Mouse (Mus musculus) forebrain, embryonic 12.5 days (tissue): ENCODE data around the gene Nr2f1. TPM values are rescaled to one million over a fixed set of nuclear protein-coding genes. Genes with fewer than 3 reads are reported as not detected.
A peak's percentile ranks its signal among the peaks of the same experiment; 100 is the strongest.

ENCODE experiments used
- ATAC-seq: fragments of 200-750 bp; cut with Nextera tagmentation; 2 replicates; pipeline ENCODE4 v1.8.0; 2017; ENCODE audit warnings: moderate TSS enrichment; ENCODE audit not compliant: low FRiP score
- H3K27ac ChIP-seq: fragments of 300-500 bp; sonication (generic); 2 replicates; pipeline ENCODE4 v1.5.1; 2016; ENCODE audit warnings: mild to moderate bottlenecking
- H3K27me3 ChIP-seq: fragments of 300-500 bp; sonication (generic); 2 replicates; pipeline ENCODE4 v1.6.1; 2016; ENCODE audit warnings: mild to moderate bottlenecking
- H3K36me3 ChIP-seq: fragments of 300-500 bp; sonication (generic); replicated peaks from 2 replicates; pipeline ENCODE4 v1.6.1; 2016; ENCODE audit warnings: mild to moderate bottlenecking
- H3K4me1 ChIP-seq: fragments of 300-500 bp; sonication (generic); 2 replicates; pipeline ENCODE4 v1.6.1; 2016
- H3K4me2 ChIP-seq: fragments of 300-500 bp; sonication (generic); 2 replicates; pipeline ENCODE4 v1.6.1; 2016; ENCODE audit warnings: mild to moderate bottlenecking, moderate library complexity
- H3K4me3 ChIP-seq: fragments of 300-500 bp; sonication (generic); replicated peaks from 2 replicates; pipeline ENCODE4 v1.5.1; 2016; ENCODE audit warnings: mild to moderate bottlenecking
- H3K9ac ChIP-seq: fragments of 300-500 bp; sonication (generic); 2 replicates; pipeline ENCODE4 v1.6.1; 2016; ENCODE audit warnings: mild to moderate bottlenecking
- H3K9me3 ChIP-seq: fragments of 300-500 bp; sonication (generic); 2 replicates; pipeline ENCODE4 v1.6.1; 2016
- WGBS: fragments of 180-500 bp; shearing (Covaris S2); methylation state at CpG from one replicate; pipeline ENCODE4 v1.1.7; 2016; 5-methylcytosine and 5-hydroxymethylcytosine counted together
- polyA plus RNA-seq: library from polyadenylated mRNA; unstranded; fragments of >200 nt; fragmentation: Nextera tagmentation; extraction: Ambion mirVana; gene quantifications from 2 replicates; pipeline ENCODE4 v1.2.1, GENCODE M21; 2016

Nr2f1 gene
- polyA plus RNA-seq, 1 experiment from 2014 or later, result 113 TPM

DNA sequence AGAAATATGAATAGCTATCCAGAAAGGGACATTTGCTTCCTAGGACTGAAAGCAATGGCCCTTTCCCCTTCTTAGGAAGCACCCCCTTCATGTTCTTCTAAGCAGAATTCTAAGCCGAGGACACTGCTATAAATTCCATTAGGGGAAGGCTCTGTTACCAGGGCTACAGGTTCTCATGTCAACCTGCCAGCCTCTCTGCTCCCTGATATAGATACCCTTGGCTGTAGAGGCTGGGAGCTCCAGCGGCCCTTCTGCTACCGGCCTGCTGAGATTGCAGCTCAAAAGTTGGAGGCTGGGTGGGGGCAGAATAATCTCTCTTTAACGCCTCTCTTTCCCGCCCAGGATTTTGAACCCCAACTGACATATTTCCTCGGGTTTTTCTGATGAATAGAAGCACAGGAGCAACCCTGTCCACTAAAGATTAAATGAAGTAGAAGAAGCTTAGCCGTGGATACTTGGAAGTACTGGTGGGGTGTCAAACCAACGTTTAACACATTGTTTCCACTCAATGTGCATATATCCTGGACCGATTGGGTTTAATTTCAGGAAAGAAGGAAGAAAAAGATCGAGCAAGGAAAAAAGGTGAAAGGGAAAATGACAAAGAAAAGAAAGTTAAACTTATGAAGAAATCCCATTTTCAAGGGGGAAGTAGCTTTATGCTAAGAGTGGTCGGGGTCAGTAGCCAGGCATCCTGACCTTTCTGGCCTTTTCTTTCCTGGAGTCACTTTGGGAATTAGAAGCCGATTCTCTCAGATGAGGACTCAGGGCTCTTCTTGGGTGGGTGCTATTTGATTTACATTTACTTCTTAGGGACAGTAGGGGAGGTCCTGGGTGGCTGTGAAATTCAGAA lies 8.5 kb upstream of the Nr2f1 start:
- H3K4me1 ChIP-seq, result peaks cover 77% of the 10 kb centered on the region
- H3K9me3 ChIP-seq, result no peaks in the 10 kb centered on the region
- peak overlapping the region; percentile 87 for H3K27ac ChIP-seq
- peak overlapping the region; percentile 72 for H3K4me2 ChIP-seq
- H3K4me3 ChIP-seq, result peak overlapping the region; percentile 7; the same call in 1 of the 2 replicates
- H3K27me3 ChIP-seq, result peaks cover 58% of the 10 kb centered on the region
- WGBS, result 3% methylated on average over 12 of the region's 12 CpGs
- ATAC-seq, result no peak
- peak overlapping the region; percentile 62; the same call in 1 of the 2 replicates for H3K9ac ChIP-seq
- no peaks in the 10 kb centered on the region for H3K36me3 ChIP-seq

GRCm38 (mm10) chr13:78206891-78207430 lies 7.4 kb upstream of the Nr2f1 start:
- no peaks in the 10 kb centered on the region for H3K36me3 ChIP-seq
- H3K27me3 ChIP-seq, result peaks cover 51% of the 10 kb centered on the region
- WGBS, result 7% methylated on average over 7 of the region's 7 CpGs
- peak overlapping the region; percentile 38 for H3K9ac ChIP-seq
- H3K4me2 ChIP-seq, result peak overlapping the region; percentile 72
- no peak for ATAC-seq
- peaks cover 71% of the 10 kb centered on the region for H3K4me1 ChIP-seq
- no peaks in the 10 kb centered on the region for H3K9me3 ChIP-seq
- peak overlapping the region; percentile 87 for H3K27ac ChIP-seq
- peak overlapping the region; percentile 19 for H3K4me3 ChIP-seq

DNA sequence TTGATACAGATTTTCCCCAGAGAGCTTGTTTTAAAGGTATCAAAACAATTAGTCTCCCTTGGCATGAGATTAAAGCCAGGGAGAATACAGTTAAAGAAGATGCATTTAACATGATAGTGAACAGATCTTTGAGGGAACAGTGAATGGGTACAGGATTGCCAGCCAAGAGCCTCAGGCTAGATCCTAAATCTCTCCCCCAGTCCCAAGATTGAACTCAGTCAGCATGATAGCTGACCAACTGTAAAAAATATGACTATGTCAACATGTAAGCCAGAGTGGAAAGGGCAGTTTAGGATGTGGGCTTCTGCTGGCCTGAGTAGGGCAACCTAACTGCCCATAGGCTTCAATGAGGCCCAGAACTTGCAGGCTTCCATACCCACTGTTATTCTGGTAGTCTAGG lies 5.9 kb upstream of the Nr2f1 start:
- peaks cover 56% of the 10 kb centered on the region for H3K4me1 ChIP-seq
- H3K4me3 ChIP-seq, result no peak overlapping the region; the same call in 1 of the 2 replicates
- peak overlapping the region; percentile 75 for H3K4me2 ChIP-seq
- H3K27me3 ChIP-seq, result peaks cover 36% of the 10 kb centered on the region
- H3K9ac ChIP-seq, result no peak overlapping the region
- no peak for ATAC-seq
- no peaks in the 10 kb centered on the region for H3K36me3 ChIP-seq
- no peaks in the 10 kb centered on the region for H3K9me3 ChIP-seq
- H3K27ac ChIP-seq, result peak overlapping the region; percentile 68

DNA sequence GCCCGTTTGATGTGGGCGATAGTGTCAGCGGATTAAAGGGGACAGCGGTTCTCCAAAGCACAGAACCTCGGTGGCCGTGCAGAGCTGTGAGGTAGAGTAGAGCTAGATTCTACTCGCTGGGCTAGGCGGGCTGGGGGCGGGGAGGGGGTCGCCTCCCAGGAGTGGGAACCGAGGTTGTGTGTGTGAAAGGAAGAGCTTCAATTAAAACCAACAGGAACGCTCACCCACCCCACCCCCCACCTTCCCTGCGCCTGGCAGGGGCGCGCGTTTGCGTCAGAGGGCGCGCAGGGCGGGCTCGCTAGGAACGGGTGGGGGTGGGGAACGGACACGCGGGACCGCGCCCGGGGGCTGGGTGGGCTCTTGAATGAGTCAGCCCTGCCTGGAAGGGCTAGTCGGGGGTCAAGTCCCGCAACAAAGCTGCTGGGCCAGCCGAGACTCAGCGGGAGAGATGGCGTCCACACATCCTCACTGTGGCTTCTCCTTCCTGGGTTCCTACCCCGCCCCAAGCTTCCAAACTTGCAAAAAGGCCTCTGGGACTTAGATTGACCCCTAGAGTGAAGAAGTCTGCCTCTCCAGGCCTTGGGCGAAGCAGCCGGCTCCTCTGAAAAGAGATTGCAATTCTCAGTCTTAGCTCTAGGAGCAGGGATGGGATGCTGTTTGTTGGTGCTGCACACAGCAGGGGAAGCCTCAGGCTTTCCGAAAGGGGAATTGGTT lies 3.9 kb upstream of the Nr2f1 start:
- H3K27me3 ChIP-seq, result peaks cover 25% of the 10 kb centered on the region
- H3K4me3 ChIP-seq, result peak overlapping the region; percentile 96
- H3K9ac ChIP-seq, result peak overlapping the region; percentile 94
- no peaks in the 10 kb centered on the region for H3K36me3 ChIP-seq
- ATAC-seq, result peak; percentile 67
- peaks cover 37% of the 10 kb centered on the region for H3K4me1 ChIP-seq
- no peaks in the 10 kb centered on the region for H3K9me3 ChIP-seq
- 0% methylated on average over 26 of the region's 37 CpGs for WGBS
- H3K27ac ChIP-seq, result peak overlapping the region; percentile 100
- H3K4me2 ChIP-seq, result peak overlapping the region; percentile 75

GRCm38 (mm10) chr13:78202574-78203347 lies 3.2 kb upstream of the Nr2f1 start:
- under 1% methylated on average over 45 of the region's 47 CpGs for WGBS
- no peaks in the 10 kb centered on the region for H3K36me3 ChIP-seq
- H3K9me3 ChIP-seq, result no peaks in the 10 kb centered on the region
- no peak; the same call in 1 of the 2 replicates for ATAC-seq
- peak overlapping the region; percentile 75 for H3K4me2 ChIP-seq
- H3K4me1 ChIP-seq, result peaks cover 30% of the 10 kb centered on the region
- H3K9ac ChIP-seq, result peak overlapping the region; percentile 94
- H3K4me3 ChIP-seq, result peak overlapping the region; percentile 96
- H3K27ac ChIP-seq, result peak overlapping the region; percentile 100
- peaks cover 19% of the 10 kb centered on the region for H3K27me3 ChIP-seq

DNA sequence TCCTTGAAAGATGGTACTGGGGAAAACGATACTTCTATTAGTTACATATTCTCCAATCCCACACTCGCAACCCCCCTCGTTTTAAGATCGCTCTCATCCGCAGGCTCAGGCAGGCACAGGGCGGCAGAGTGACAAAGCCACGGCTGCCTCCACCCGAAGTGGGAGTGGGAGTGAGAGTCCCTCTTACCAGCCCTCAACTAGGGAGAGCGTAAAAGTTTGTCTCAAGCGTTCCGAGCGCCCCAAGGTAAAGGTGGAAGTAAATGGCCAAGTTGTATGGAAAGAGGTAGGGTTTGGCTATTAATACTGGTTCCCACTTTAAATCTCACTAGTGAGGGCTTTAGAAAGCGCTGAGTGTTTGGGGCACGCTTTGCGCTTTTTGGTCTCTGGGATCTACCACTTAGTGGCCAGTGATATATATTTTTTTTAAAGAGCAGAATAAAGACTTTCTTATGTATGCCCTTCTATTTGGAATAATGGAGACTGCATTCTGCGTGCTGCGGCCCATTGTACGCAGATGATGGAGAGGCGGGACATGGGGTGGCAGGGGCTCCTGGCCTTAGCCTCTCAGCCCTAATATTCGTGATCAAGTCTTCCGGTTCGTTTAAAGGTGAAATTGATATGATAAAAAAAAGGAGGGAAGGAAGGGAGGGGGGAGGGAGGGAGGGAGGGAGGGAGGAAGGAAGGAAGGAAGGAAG lies 2.5 kb upstream of the Nr2f1 start:
- Histone ChIP-seq H3K4me1 (peaks cover 24% of the 10 kb centered on the region), H3K9me3 (no peaks in the 10 kb centered on the region), H3K27me3 (peaks cover 18% of the 10 kb centered on the region), H3K27ac (peak overlapping the region; percentile 100), H3K4me2 (peak overlapping the region; percentile 75), H3K4me3 (peak overlapping the region; percentile 96), H3K36me3 (no peaks in the 10 kb centered on the region), H3K9ac (peak overlapping the region; percentile 94)
- peak; percentile 17; the same call in 1 of the 2 replicates for ATAC-seq
- WGBS, result under 1% methylated on average over 22 of the region's 22 CpGs

GRCm38 (mm10) chr13:78200991-78201870 lies 1.7 kb upstream of the Nr2f1 start:
- H3K9me3 ChIP-seq, result no peaks in the 10 kb centered on the region
- ATAC-seq, result peak; percentile 61
- no peaks in the 10 kb centered on the region for H3K36me3 ChIP-seq
- H3K27ac ChIP-seq, result peak overlapping the region; percentile 100
- H3K4me3 ChIP-seq, result peak overlapping the region; percentile 96
- under 1% methylated on average over 24 of the region's 30 CpGs for WGBS
- peaks cover 21% of the 10 kb centered on the region for H3K4me1 ChIP-seq
- peaks cover 16% of the 10 kb centered on the region for H3K27me3 ChIP-seq
- peak overlapping the region; percentile 94 for H3K9ac ChIP-seq
- peak overlapping the region; percentile 75 for H3K4me2 ChIP-seq

DNA sequence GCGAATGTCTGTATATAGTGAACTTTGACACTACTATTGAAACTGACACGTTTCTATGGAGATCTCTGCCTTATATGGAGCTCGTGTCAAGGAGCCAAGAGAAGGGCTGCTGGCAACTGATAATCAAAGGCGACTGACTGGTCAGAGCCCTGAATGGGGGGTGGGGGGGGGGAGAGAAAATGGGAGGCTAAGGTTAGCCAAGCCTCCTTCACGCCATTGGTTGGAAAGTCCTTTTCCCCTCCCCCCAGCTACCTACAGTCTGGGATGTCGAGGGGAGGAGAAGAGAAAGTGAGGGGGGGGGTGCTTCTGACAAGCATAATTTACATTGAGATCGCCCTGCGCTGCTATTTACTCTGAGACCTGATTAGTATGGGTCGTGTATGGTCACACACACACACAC lies 850 bp upstream of the Nr2f1 start:
- 0% methylated on average over 9 of the region's 9 CpGs for WGBS
- H3K9ac ChIP-seq, result peak overlapping the region; percentile 100

GRCm38 (mm10) chr13:78198871-78199641 lies 501 bp downstream of the Nr2f1 start:
- WGBS, result under 1% methylated on average over 62 of the region's 92 CpGs
- no peaks in the 10 kb centered on the region for H3K9me3 ChIP-seq
- peak overlapping the region; percentile 75 for H3K4me2 ChIP-seq
- peak overlapping the region; percentile 100 for H3K9ac ChIP-seq
- peaks cover 14% of the 10 kb centered on the region for H3K36me3 ChIP-seq
- H3K27me3 ChIP-seq, result peaks cover 10% of the 10 kb centered on the region; the same call in 1 of the 2 replicates
- H3K4me3 ChIP-seq, result peak overlapping the region; percentile 96
- peaks cover 4% of the 10 kb centered on the region for H3K4me1 ChIP-seq
- peak overlapping the region; percentile 100 for H3K27ac ChIP-seq
- ATAC-seq, result 0 out of 2 replicates have a peak, but pooled peaks have one; percentile 0

More for the DNA sequence above, 850 bp upstream of the Nr2f1 start:
- Histone ChIP-seq H3K4me1 (peaks cover 16% of the 10 kb centered on the region), H3K27me3 (peaks cover 12% of the 10 kb centered on the region), H3K4me3 (peak overlapping the region; percentile 96), H3K36me3 (peaks cover 4% of the 10 kb centered on the region), H3K27ac (peak overlapping the region; percentile 100), H3K4me2 (peak overlapping the region; percentile 75), H3K9me3 (no peaks in the 10 kb centered on the region)
- peak; percentile 73 for ATAC-seq

DNA sequence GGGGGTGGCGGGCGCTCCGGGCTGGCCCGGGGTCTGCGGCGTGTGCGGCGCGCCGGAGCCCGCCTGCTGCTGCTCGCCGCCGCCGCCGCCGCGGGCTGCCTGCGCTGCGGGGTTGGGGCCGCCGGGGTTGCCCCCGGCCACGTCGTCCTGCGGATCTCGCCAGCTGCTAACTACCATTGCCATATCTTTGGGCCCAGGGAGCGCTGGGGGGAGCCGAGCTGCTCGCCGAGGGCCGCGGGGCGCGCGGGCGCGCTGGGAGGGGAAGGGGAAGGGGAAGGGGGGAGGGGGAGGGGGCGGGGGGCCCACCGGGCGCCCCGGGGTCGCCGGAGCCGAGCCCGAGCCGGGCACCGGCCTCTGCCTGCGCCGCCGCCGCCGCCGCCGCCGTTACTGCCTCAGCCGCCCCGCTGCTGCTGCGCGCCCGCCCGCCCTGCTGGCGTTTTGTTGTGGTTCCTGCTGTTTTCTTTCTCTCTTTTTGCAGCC lies 1.1 kb downstream of the Nr2f1 start:
- peak overlapping the region; percentile 100 for H3K27ac ChIP-seq
- H3K4me1 ChIP-seq, result no peaks in the 10 kb centered on the region
- WGBS, result 1% methylated on average over 23 of the region's 63 CpGs
- no peaks in the 10 kb centered on the region for H3K9me3 ChIP-seq
- ATAC-seq, result peak; percentile 7; the same call in 1 of the 2 replicates
- H3K27me3 ChIP-seq, result peaks cover 10% of the 10 kb centered on the region; the same call in 1 of the 2 replicates
- peak overlapping the region; percentile 75 for H3K4me2 ChIP-seq
- H3K4me3 ChIP-seq, result peak overlapping the region; percentile 96
- peaks cover 14% of the 10 kb centered on the region for H3K36me3 ChIP-seq
- peak overlapping the region; percentile 100 for H3K9ac ChIP-seq
